Mouse (Mus musculus) liver, postnatal 0 days (tissue): Measurements from ENCODE around the gene Col25a1.

ENCODE experiments used
- CTCF ChIP-seq: sonication (generic); IDR thresholded peaks from 2 replicates; pipeline ENCODE4 v1.5.1; 2016; ENCODE audit warnings: antibody characterized with exemption, low read depth
- EP300 ChIP-seq: IDR thresholded peaks from 2 replicates; pipeline ENCODE4 v1.6.1; 2016; ENCODE audit warnings: antibody characterized with exemption, low read depth, mild to moderate bottlenecking

DNA sequence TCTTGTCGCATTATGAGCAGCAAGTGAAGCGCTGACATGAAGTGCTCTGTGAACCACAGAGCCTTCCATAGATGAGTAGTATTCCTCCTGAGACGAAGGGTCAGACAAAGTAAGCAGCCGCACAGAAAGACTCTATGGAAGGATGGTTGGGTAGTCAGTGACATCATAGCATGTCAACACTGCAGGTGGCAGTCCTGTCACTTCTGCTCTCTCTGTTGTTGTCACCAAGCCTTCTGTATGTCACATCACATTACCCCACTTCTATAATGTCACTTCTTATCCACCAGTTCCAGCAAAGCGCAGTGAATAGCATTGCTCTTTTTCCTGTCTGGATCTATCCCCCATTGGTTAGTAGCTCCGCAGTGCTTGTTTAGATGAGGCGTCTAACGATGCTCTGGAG, 351.2 kb downstream of the Col25a1 start:
- no peak for TF ChIP-seq CTCF
- no peak for TF ChIP-seq EP300
